Mouse (Mus musculus) ES-CJ7 (cell line): Measurements from ENCODE around the gene Amph.
"Not testable (repeated sequence)": the region's sequence is repeated elsewhere in the genome, so short reads cannot be mapped to it uniquely, and the experiment has no call there.

Experiments used
- DNase-seq: peaks from one replicate; pipeline ENCODE4 v3.0.0; 2011; ENCODE audit warnings: low read depth, low spot score

Amph gene

DNA sequence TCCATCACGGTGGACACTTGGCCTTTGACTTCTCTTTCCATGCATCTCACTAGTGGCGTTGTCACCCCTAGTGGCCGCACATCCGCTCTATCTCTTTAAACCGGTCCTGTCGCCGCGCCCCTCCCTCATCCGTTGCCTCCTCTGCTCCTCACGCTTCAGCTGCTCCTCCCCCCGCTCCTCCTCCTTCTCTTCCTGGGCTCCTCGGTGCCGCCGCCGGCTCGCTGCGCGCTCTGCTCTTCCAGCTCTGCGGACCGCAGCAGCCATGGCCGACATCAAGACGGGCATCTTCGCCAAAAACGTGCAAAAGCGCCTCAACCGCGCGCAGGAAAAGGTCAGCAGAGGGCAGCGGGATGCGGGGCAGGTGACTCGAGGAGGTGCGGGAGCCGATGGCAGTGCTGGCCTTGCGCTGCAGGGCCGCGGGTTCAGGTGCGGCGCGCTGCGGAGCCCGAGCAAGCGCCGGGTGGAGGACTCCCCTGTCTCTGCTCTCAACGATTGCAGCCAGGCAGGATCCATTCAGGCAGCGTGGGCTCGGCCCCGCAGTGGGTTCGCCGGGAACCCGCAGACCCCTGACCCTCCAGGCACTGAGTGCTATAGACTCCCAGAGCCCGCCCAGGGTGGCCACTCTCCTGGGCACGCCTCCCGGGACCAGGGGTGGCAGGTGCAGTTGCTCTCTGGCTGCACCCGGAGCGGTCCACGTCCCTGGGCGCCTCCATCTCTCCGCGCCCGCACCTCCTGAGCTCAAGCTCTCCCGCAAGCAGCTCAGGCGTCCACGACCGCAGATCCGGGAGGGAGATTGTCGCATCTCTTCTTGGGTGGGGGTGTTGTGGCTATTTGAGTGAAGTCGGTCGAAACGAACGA is at the start of gene Amph:
Gene Amph, plus strand, starts transcription at position 35 of the 858 bp plus-strand sequence.
- peak; percentile 89 for DNase-seq

DNA sequence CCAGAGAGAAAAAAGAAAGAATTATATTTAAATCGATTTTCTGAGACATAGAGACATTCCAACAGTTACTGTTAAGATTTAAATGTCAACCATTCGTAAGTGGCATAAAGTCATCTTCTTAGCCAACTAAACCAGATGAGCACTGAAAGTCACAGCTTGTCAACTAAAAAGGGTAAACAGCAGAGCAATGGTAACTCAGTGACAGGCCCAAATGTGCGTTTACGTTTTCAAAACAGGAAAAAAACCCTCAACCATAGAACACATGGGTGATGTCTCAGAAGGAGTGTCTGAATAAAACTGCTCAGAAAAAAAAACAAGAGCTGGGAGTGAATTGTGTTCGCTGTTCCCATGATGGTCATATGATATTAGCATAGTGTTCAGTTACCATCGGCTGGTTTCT is 44.4 kb upstream of the Amph start:
- no peak for DNase-seq

DNA sequence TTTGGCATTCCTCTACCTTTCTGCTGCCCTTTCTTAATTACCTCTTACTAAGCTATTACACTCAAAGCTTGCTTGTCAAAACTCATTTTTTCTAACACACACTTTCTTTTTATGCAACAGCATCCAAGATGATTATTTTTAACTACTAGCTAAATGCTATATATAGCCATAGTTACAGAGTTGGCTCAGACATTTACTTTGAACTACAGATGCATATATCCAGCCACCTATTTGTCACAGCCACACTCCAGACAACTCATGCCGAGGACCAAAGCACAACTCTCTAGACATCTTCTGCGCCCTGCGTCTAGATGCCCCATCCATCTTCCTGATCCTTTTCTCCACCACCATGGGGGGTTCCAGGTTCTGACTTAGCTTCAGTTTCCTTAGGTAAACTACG is 33.2 kb upstream of the Amph start:
- no peak for DNase-seq

DNA sequence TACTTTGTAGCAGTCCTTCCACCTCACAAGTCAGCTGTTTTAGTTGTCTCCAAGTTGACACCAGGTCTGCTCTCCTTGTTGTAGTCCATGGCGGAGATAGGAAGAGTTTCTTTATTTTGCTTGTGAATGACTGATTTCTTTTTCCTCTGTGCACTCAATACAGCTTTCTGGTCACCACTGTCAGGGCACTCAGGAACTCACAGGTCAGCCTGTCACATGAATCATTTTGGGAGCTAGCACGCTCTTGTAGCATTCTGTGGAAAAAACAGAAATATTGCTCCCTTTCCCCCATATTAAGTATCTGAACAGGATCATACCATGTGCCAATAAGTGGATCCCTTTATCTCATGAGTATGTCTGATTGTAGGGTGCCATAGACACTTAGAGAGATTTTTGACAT is 14.8 kb upstream of the Amph start:
- not testable (repeated sequence) for DNase-seq

DNA sequence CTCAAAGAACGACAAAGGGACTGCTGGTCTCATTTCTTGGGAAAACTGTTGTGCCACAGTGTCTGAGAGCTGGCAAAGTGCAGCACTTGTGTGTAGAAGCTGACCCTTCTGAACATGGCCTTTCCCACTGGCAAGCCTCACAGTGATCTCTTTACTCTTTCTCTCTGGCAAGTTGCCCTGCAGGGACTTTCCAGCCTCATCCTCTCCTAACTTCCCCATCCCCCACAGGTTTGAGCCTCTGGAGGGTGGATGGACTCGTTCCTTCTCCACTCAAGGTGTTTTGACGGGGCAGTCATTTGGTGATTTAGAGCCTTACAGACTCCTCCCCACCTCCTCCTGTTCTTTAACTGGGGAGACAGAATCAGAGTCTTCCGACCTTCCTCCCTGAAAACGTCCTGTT is 319 bp upstream of the Amph start:
- no peak for DNase-seq

DNA sequence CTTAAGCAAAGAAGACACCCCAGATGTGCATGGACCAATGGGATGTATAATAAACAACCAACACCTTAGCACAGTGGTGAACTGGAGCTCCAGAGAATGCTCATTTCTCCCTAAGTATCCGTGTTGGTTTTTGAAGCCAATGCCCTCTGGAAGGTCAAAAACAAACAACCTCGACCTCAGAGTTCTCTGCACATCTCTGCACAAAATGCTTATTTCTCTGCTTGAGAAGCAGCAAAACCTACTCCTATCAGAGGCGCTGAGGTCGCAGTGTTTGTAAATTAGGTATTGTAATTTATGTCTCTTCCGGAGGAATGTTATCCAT is 985 bp downstream of the Amph start:
- DNase-seq, result no peak

DNA sequence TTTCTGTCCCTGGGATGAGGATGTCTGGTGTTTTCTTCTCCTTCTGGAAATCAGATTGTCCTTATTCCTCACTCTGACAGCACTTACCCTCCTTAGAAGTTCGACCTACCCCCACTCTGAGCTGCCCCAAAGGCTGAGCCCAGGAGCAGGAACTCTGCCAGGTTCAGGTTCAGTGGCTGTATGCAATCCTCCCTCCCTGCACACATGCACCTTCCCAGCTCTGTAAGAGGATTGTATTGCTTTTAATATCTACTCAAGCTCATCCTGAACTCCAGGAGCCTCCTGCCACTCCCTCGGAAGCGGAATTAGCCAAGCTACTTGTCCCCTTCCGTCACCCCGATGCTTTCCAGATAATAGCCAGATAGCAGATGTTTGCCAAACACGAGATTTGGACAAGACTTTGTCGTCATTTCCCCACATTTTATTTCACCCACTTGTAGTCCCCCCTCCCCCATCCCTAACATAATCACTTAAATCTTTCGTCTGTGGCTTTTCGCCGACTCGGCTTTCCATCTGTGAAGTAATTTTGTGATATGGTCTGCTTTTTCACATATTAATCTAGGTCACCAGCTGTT is 1.7 kb downstream of the Amph start:
- DNase-seq, result no peak

DNA sequence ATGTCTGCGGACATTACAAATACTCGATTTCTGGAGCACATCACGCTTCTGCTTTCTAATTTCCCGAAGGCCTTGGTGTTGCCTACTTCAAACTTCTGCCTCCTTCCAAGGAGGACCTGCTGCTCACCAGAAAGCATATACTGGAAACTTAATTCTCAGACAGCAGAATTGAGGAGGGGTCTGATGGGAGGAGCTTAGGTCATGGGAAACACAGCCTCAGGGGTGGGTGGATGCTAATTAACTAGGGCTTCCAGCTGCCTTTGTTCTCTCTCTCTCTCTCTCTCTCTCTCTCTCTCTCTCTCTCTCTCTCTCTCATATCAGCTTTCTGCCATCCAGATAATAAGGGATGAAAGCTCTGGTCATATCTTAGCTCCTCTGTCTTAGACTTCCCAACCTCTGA is 5.6 kb downstream of the Amph start:
- no peak for DNase-seq

DNA sequence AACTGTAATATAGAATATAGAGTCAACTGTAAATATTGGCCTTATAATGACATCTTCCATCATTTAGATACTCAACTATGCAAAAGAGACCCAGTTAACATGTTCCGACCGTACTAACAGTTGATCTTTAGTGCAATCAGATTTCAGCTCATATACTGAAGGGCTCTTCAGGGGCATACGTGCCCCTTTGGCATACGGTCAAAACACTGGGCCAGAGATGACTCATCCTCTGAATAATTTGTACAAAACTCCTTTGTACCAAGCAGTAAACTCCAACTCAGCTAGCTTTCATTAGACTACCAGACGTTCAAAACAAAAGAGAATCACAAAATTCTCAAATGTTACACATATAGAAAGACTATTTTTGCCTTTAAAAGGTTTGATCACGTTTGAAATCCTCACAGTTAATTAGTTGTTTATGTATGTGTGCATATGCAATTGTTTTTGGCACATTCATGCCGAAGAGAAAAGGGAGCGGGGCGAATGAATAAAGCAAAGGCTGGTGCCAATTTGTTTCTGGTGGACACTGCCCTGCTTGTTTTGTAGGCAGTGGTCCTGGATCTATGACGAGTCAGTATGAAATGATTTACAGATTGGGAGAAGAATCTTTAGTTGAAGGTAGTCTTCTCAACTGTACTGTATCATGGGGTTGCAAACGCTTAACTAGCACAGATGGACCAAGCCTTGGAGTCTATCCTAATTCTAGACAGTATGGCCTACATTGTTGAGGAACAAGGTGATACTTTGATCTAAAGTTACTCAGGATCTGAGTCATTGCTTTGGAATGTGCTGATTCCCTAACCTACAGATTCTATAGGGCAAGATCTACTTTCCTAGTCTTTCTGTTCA is 8.3 kb downstream of the Amph start:
- no peak for DNase-seq

DNA sequence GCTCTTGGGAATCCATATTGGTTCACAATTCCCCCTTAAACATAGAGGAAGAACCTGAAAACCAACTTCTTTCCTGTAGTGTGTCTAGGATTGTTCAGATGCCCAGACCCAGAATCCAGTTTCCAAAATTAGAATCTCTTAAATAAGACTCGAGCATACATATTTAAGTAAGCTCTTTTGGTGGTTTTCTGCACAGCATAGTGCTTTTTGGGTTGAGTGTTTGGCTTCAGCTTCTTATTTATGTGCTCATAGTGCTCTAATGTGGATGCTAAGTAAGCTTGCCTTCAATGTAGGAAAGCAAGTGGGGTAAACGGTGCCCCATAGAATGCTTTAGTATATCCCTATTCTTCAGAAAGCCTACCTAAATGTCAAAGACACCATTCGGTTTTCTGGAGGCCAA is 9.0 kb downstream of the Amph start:
- no peak for DNase-seq

DNA sequence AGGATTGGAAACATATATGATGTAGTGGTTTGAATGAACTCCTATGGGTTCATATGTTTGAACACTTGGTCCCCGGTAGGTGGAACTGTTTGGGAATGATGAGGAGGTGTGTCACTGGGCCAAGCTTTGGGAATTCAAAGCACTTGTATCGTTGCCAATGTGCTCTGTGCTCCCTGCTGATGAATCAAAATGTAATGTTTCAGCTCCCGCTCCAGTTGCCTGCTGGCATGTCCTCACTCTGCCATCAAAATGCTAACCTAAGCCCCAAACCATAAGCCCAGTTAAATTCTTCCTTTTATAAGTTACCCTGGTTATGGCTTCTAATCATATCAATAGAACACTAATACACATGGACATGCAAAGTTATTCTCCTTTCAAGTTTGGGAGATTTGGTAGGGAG is 24.6 kb downstream of the Amph start:
- no peak for DNase-seq

DNA sequence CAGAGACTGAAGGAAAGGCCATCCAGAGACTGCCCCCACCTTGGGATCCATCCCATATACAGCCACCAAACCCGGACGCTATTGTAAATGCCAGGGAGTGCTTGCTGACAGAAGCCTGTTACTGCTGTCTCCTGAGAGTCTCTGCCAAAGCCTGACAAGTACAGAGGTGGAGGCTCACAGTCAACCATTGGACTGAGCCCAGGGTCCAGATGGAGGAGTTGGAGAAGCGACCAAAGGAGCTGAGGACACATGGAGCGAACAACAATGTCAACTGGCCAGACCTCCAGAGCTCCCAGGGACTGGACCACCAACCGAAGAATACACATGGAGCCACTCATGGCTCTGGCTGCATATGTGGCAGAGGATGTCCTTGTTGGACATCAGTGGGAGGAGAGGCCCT is 26.3 kb downstream of the Amph start:
- DNase-seq, result no peak

DNA sequence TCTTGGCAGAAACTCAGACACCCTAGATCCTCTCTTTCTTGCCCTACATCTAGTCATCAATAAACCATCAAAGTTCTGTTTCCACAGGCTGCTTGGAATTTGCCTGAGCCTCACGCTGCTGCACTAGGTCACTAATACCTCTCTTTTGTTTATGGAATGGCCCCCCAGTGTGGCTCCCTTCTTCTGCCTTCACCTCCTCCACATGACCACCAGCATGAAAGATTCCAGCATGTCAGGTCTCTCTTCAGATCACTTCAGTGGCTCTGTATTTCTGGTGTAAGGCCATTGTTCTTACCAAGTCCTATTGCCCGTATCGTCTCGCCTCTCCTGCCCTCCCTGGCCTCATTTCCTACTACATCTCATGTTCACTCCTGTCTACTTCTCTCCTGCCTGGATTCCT is 39.3 kb downstream of the Amph start:
- no peak for DNase-seq

DNA sequence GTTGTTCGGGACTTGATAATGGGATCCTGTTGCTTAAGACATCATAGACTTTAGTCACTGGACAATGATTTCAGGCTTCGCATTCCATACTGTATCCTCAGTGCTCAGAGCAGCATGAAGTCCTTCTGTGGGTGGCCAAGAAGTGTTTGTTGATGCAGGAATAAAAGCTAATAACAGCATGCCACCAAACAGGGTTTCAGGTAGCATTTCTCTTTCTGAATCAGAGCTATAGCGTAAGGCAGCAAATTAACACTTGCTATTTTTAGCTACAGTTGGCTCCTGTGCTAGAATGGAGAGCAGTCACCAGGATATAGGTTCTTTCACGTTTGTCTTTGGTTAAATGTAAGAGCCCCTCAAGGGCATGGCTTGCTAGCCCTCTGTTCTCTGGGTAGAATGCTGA is 40.3 kb downstream of the Amph start:
- DNase-seq, result no peak

DNA sequence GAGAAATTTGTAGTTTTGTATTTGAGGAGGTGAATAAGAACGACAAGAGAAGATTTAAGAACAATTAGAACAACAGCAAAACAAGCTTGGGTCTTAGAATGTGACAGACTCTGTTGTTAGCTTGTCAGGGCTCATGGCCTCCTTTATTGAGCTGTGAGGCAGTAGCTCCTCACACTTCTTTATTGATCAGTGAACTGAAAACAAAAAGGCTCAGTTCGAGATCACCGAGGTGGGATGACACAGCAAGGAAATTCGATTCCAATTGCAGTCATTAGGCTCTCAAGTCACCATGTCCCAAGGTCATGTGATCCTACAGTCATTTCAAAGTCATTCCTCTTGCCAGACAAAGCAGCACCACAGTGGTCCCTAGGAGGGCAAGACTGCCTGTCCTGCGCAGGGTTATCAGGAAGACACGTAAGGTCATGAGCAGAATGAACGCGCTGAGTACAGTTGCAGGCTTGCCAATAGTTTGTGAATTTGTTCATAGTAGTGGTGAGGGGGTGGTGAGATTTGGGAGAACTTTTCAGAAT is 41.2 kb downstream of the Amph start:
- DNase-seq, result peak; percentile 22

DNA sequence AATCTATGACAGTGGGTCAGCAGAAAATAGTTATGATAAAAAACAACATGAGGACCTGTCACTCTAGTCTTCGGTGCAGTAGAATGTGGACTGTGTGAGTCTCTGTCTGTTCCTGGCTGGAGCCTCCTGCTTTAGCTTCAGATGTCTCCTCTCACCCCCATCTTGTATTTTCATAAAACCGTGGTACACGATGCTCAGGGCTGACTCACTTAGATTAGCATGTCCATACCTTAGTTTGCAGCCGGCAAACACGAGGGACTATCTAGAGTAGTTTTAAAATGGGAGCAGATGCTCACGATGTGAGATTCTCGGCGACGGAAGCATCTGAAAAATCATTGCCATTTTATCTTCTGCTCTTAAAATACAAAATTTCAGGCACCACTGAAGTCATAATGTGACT is 54.5 kb downstream of the Amph start:
- DNase-seq, result no peak

DNA sequence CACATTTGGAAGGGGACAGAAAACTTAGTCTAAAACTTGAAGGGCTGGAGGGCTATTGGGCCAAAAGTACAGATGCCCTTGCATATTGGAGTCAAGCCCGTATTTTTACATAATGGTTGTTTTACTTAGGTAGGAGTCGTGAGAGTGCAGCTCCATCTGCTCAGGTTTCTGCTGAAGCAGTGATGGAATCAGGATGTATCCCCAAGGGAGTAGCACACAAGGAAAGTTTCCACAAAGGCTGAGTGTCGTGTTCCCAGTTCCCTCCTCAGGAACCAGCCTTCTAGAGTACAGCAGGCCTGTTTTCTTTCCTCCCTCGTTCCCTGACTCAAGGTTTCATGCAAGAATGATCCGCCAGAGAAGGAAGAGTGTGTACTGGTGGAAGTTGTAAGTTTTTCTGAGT is 56.4 kb downstream of the Amph start:
- DNase-seq, result no peak

DNA sequence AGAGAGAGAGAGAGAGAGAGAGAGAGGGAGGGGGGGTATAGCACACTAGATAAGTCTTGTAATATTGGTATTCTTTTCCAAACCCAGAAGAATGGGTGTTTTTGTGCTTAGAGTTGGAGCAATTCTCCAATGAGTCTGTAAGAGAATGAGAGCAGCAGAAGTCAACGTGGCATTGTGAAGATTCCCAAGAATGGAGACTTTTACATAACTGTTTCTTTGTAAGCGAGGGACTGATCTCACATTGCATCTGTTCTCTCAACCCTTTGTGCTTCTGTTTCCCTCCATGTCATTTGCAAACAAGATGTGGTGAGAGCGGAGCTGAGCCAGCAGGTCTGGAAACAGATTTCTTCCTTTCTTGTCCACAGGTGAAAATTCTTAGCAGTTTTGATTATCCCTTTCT is 60.4 kb downstream of the Amph start:
- no peak for DNase-seq

DNA sequence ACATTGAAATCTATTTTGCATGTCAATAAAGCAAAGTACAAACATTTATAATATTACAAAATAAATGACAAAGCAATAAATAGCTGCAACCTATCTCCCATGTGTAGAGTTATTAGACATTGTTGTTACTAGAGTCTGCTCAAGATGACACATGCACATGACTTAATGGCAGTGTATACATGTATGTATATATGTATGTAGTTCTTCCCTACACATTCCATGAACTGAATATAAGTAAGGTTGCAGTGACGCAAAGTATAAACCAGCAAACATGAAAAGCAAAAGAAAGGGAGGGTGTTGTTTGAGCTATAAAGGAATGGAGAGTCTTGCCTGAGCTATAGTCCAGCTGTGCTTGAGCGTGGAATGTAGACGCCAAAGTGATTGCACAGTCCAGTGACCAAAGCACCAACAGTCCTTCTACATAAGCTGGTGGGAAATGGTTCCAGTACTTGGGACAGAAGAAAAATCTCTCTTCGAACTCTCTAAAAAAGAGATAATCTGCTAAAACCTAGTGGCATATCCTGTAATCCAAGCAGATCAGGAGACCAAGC is 66.9 kb downstream of the Amph start:
- no peak for DNase-seq

DNA sequence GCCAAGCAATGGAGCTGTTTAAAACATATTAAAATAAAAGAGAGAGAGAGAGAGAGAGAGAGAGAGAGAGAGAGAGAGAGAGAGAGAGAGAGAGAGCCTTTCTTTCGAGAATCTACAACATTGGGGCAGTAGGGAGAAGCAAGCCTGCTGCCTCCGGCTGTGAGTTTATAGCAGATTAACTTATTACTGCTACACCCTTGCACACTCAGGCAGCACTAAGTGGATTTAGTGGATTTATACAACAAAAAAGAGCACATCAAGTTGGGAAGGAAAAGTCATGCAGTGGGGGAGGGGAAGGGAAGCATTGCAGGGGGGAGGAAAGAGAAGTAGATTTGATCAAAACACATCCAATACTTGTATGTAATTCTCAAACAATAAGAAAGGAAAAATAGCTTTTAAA is 73.5 kb downstream of the Amph start:
- no peak for DNase-seq

DNA sequence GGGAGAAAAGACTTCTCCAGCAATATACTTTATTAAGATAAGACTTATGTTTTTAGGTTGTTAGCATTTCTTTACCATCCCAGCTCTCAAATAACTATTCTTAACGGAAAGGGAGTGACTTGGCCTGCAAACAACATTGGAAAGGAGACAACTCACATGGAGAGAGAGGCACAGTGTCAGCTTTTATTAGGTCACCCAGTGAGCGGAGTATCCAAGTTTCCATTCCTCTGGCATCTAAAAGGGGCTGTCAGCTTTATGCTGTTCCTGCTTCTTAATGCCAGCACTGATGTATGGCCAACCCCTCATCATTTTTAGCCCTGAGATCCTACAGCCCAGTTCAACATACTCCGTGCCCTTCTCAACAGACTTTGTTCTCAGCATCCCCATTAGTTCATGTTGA is 74.3 kb downstream of the Amph start:
- no peak for DNase-seq

DNA sequence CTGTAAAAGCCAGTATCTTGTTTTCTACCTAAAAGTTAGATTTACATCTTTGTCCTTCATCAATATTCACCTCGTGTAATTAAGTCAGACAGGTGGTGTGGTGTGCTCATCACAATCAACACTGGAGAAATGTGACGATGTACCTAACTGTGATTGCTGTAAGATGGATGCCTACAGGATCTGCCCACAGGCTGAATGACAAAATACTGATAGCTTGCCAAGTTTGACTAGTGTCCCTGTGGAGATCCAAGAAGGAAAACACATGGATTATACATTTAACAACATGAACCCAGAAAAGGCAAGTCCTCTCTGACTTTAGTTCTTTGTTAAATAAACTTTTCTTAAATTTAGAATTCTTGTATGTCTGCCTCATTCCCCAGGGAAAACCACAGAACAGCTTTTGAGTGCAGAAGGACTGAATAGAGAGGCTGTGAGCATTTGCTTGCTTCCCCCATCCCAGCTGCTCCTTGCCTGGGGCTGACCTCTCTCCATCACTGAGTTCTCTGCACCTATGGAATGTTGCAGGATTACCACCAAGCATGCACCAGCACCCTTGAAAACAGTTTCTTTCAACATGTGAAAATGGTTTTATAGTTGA is 77.2 kb downstream of the Amph start:
- no peak for DNase-seq
